Mouse (Mus musculus) heart, embryonic 14.5 days (tissue): ENCODE measurements around the gene Klf7. TPM values are rescaled to one million over a fixed set of nuclear protein-coding genes. Genes with fewer than 3 reads are reported as not detected.

Source experiments
- ATAC-seq: fragments of 200-750 bp; cut with Nextera tagmentation; 2 replicates; pipeline ENCODE4 v1.8.0; 2017; ENCODE audit warnings: low read depth, moderate TSS enrichment; ENCODE audit not compliant: insufficient number of reproducible peaks, insufficient read depth, low FRiP score
- H3K27ac ChIP-seq, 2 experiments: fragments of 200-500 bp in 1 of 2; fragments of 300-500 bp in 1 of 2; sonication (generic) in 1 of 2; replicated peaks in 1 of 2; 2 replicates each; pipeline ENCODE4 v1.5.1; 2012 to 2014; ENCODE audit warnings: low read depth in 2 of 2, low read length in 2 of 2, control low read depth in 1 of 2, mild to moderate bottlenecking in 1 of 2, mixed read lengths in 1 of 2; ENCODE audit not compliant: control insufficient read depth in 1 of 2, insufficient read depth in 1 of 2
- H3K27me3 ChIP-seq: fragments of 300-500 bp; sonication (generic); 2 replicates; pipeline ENCODE4 v1.6.1; 2014; ENCODE audit warnings: mild to moderate bottlenecking, low read length, control low read depth; ENCODE audit not compliant: control insufficient read depth, insufficient read depth
- H3K36me3 ChIP-seq: fragments of 300-500 bp; sonication (generic); 2 replicates; pipeline ENCODE4 v1.6.1; 2014; ENCODE audit warnings: mild to moderate bottlenecking, control low read depth, low read length, mixed read lengths; ENCODE audit not compliant: control insufficient read depth, insufficient read depth
- H3K4me1 ChIP-seq, 2 experiments: fragments of 200-500 bp in 1 of 2; fragments of 300-500 bp in 1 of 2; sonication (generic) in 1 of 2; 2 replicates each; pipeline ENCODE4 v1.6.1; 2012 to 2014; ENCODE audit warnings: low read length in 2 of 2, control low read depth in 1 of 2, mixed read lengths in 1 of 2; ENCODE audit not compliant: control insufficient read depth in 2 of 2, insufficient read depth in 2 of 2
- H3K4me2 ChIP-seq: fragments of 300-500 bp; sonication (generic); 2 replicates; pipeline ENCODE4 v1.6.1; 2014; ENCODE audit warnings: mild to moderate bottlenecking, low read length
- H3K4me3 ChIP-seq, 2 experiments: fragments of 200-500 bp in 1 of 2; fragments of 300-500 bp in 1 of 2; sonication (generic) in 1 of 2; 2 replicates each; pipeline ENCODE4 v1.5.1; 2012 to 2014; ENCODE audit warnings: low read length in 2 of 2, mild to moderate bottlenecking in 2 of 2, control low read depth in 1 of 2, low read depth in 1 of 2, moderate library complexity in 1 of 2; ENCODE audit not compliant: control insufficient read depth in 1 of 2, insufficient read depth in 1 of 2
- H3K9ac ChIP-seq: fragments of 300-500 bp; sonication (generic); 2 replicates; pipeline ENCODE4 v1.6.1; 2014; ENCODE audit warnings: mild to moderate bottlenecking, low read length
- H3K9me3 ChIP-seq: fragments of 300-500 bp; sonication (generic); 2 replicates; pipeline ENCODE4 v1.6.1; 2016; ENCODE audit warnings: low read length, control low read depth; ENCODE audit not compliant: control insufficient read depth
- WGBS: fragments of 180-500 bp; shearing (Covaris S2); extraction: QIAGEN DNeasy Blood & Tissue Kit; methylation state at CpG from one replicate; pipeline ENCODE4 v1.1.7; 2014; 5-methylcytosine and 5-hydroxymethylcytosine counted together
- microRNA-seq: library from miRNA; unstranded; fragments of <30 nt; microRNA quantifications from one replicate; pipeline ENCODE4, GENCODE M21; 2016
- polyA plus RNA-seq: library from polyadenylated mRNA; unstranded; fragments of >200 nt; fragmentation: Nextera tagmentation; extraction: Ambion mirVana; gene quantifications from 2 replicates; pipeline ENCODE4 v1.2.1, GENCODE M21; 2014

The Klf7 gene
- polyA plus RNA-seq, 1 experiment from 2014 or later = 15.6 TPM

DNA sequence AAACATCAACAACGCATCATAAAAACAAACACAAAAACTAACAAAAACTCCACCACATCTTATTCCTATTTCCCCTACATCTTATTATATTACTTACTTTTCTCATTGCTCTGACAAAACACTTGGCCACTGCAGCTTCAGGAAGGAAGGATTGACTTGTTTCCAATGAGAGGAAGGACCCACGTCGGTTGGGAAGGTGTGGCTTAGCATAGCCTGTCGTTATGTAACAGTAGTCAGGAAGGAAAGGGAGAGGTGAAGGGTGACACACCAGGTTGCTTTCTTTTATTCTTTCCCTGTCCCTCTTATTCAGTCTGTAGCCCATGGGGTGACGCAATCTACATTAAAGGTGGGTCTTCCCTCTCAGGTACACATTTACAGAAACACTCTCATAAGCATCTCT is 129.6 kb downstream of the Klf7 start:
- Histone ChIP-seq H3K9me3 (no peaks in the 10 kb centered on the region), H3K4me2 (no peak overlapping the region), H3K27me3 (no peaks in the 10 kb centered on the region), H3K27ac (no peak overlapping the region), H3K36me3 (no peaks in the 10 kb centered on the region), H3K4me1 (peaks cover 10 to 14% of the 10 kb centered on the region in 2 experiments), H3K4me3 (no peak overlapping the region), H3K9ac (no peak overlapping the region)
- 73% methylated on average over 5 of the region's 5 CpGs for WGBS
- no peak for ATAC-seq

DNA sequence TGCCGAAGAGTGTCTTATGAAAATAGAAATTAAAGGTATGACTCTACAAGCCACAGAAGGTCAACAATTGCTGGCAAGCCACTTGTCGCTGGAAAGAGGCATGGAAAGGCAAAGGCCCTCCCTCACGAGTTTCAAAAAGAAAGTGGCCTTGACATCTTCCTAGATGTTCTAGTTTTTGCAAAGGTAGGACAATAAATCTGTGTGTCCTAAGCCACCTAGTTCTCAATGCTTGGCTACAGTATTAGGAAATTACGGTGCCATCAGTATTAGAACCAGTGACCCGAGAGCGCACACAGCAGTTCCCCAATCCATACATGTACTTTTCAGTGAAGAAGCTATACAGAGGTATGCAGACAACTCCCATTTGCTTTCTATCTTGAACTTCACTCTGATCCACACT is 131.7 kb downstream of the Klf7 start:
- 93% methylated on average over 6 of the region's 6 CpGs for WGBS

DNA sequence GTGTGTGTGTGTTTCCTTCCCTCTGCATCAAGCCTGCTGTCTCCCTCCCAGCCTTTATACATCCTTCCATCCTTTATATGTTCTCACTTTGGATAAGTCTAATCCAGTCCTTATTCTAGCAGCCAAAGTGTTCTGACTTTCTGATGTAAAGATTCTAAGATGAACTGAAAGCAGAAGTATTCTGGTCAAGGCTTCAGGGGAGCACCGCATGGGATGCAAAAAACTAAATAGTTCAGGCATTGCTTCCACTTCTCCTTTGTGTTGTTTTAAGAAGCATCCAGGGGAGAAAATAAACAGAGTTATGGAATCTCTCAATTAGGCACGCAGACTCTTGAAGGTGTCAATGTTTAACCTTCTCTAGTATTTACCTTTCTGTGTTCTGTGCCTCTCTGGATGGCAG is 141.3 kb downstream of the Klf7 start:
- Histone ChIP-seq H3K27me3 (no peaks in the 10 kb centered on the region), H3K4me2 (no peak overlapping the region), H3K9me3 (no peaks in the 10 kb centered on the region), H3K4me3 (no peak overlapping the region), H3K36me3 (no peaks in the 10 kb centered on the region), H3K27ac (no peak overlapping the region), H3K4me1 (peaks cover 4% of the 10 kb centered on the region in 2 experiments; a peak in 3 of 4 replicates), H3K9ac (no peak overlapping the region)
- 53% methylated on average over 2 of the region's 2 CpGs for WGBS
- no peak for ATAC-seq

More for the DNA sequence above, 131.7 kb downstream of the Klf7 start:
- Histone ChIP-seq H3K9me3 (no peaks in the 10 kb centered on the region), H3K4me2 (no peak overlapping the region), H3K4me3 (no peak overlapping the region), H3K4me1 (peaks cover 8 to 11% of the 10 kb centered on the region in 2 experiments), H3K27ac (no peak overlapping the region), H3K27me3 (no peaks in the 10 kb centered on the region), H3K36me3 (no peaks in the 10 kb centered on the region), H3K9ac (no peak overlapping the region)
- ATAC-seq = no peak

Small RNA genes lying within 50 kb of the gene (microRNA-seq; reads per million reads assigned to microRNA genes)
- not detected for gene Mir6899
